Mouse (Mus musculus) kidney, adult 18-20 months (tissue): ENCODE data around the gene Polm.
"Not testable (repeated sequence)": the region's sequence is repeated elsewhere in the genome, so short reads cannot be mapped to it uniquely, and the experiment has no call there.

Source experiments
- DNase-seq: peaks from one replicate; pipeline ENCODE4 v3.0.0; 2021

Polm gene

DNA sequence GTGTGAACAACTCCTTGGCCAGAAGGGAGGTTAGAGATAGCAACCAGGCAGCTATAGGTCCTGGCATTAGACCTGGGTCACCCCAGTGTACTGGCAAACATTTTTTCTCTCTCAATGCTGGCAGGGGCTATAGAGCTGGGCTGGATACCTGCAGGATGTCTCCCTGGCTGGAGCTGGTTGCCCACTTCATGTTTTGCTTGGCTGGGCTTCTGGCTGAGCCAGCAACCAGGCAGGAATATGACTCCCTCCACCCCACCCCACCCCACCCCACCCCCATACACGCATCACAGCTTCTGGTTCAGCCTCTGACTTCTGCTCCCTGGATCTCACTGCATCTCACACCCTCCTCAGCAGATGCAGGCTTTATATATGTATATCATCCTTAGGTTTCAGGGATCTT is 14.5 kb upstream of the Polm start:
- DNase-seq, result no peak

- DNase-seq, result no peak
Observed at GRCm38 (mm10) chr11:5851021-5851736, 13.4 kb upstream of the Polm start.

GRCm38 (mm10) chr11:5850452-5850851 is 12.6 kb upstream of the Polm start:
- DNase-seq, result no peak

DNA sequence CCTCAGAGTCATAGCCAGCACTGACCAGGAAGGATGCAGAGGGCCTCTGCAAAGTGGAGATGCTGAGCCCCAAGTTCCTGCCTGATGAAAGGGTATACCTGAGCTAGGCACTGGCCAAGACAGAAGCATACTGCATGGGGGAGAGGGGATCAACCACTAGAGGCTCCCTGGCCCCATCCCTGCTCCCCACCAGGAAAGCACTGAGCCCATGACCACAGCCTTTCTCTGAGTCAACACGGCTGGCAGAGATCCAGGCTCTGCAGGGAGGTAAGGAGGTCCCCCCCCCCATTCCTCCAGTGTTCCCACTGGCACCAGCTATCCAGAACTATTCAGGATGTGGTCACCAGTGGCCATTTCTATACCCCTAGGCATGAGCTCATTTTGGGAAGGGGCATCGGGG is 11.5 kb upstream of the Polm start:
- DNase-seq, result no peak

- no peak for DNase-seq
Observed at GRCm38 (mm10) chr11:5848741-5849140, 10.9 kb upstream of the Polm start.

- peak; percentile 80 for DNase-seq
Observed at GRCm38 (mm10) chr11:5846639-5847345, 9.0 kb upstream of the Polm start.

DNA sequence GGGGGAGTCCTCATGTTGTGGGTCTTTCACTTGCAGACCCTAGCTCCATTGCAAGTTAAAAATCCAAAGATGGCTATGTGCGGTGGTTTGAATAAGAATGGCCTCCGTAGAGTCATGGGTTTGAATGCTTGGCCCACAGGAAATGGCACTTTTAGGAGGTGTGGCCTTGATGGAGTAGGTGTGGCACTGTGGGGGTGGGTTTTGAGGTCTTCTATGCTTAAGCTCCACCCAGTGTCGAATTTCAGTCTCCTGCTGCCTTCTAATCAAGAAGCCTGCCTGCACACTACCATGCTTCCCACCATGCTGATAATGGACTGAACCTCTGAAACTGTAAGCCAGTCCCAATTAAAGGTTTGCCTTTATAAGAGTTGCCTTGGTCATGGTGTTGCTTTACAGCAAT is 5.3 kb upstream of the Polm start:
- DNase-seq, result no peak

- no peak for DNase-seq
Observed at GRCm38 (mm10) chr11:5841751-5842150, 3.9 kb upstream of the Polm start.

DNA sequence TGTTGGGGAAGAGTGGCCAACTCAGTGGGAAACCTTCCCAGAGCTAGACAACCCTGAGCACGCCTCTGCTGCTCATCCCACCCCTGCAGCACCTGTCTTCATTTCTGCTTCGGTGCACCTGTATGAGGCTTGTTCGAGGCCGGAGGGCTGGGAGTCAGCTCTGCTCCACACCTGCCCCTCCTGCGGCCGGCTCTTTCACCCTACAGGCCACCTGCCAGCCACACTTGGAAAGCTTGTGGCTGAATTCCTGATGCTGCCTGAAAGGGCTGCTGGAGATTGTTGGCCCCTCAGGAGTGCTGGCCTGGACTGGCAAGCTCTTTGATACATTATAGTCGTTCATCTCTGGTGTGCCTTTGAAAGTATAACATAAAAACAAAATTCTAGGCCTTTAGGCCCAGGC is 2.5 kb upstream of the Polm start:
- no peak for DNase-seq

DNA sequence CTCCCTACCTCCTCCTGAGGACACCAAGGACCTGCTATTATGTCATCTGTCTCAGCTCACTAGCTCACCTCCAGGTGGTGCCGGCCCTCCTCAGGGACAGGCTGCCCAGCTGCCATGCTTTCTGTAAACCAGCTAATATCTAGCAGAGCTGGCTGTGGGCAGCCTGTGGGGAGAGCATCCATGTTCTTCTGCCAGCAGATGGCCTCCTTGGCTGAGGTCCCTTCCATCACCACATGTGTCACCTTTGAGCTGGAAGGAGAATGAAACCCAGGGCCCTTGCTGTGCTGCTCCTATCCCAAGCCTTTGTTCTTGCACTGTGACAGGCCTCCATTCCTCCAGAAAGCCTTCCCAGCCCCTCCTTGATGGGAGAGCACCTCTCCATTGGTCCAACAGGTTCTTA is 1.7 kb downstream of the Polm start:
- DNase-seq, result no peak

DNA sequence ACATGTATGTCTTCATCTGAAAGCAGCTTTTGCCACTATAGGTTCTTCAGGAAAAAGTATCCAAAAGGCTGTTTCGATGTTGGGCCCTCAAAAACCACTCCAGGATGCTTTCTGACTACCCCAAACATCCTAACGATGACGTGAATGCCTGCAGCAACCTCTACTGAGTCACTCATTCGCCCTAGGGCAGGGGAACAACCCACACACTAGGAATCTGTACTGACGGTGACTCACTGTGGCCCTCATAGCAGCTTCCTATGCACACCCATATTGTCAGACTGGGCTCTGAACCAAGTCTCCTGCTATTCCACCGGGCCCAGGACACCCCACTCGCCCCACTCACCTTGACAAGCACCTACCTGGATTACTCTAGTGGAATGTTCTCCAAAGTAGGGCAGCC is 2.8 kb downstream of the Polm start:
- DNase-seq, result no peak

- DNase-seq, result no peak
Observed at GRCm38 (mm10) chr11:5834506-5834905, 3.3 kb downstream of the Polm start.

DNA sequence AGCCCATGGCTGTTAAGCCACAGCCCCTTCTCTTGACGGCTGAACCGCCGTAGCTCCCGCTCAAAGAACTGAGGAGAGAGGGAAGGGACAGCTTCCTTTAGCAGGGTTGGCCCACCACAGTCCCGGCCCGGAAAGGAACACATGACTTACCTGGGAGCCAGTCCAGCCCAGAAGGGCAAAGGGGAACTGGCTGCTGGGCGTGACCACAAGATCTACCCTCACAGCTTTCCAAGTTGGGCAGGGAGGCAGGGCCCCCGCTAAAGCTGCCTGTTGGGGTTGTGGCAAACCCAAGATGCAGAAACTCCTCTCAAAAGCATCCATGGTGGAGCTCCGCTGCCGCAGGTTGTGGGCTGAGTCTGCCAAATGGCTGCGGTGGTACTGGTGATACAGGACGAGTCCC is 8.5 kb downstream of the Polm start:
- DNase-seq, result no peak

- no peak for DNase-seq
Observed at GRCm38 (mm10) chr11:5828509-5829191, 9.2 kb downstream of the Polm start.

DNA sequence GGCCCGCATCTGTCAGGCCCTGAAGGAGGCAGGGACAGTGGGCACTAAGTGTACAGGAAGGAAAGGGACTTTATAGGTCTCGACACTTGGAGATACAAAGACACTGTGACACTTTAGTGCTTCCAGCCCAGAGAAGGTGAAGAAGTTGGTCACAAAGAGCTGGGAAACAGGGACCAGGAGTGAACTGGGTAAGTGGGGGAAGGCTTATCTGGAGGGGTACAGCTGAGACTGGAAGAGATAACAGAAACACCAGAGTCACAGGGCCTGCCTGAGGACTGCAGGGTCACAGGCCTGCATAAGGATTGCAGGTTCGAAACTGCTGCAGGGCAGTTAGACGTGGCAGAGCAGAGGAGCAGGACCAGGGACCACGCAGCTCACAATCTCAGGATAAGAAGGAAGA is 9.9 kb downstream of the Polm start:
- no peak for DNase-seq

- DNase-seq, result no peak
Observed at GRCm38 (mm10) chr11:5825432-5825831, 12.4 kb downstream of the Polm start.

- DNase-seq, result no peak
Observed at GRCm38 (mm10) chr11:5819223-5819622, 18.6 kb downstream of the Polm start.

GRCm38 (mm10) chr11:5813381-5813780 is 24.4 kb downstream of the Polm start:
- no peak for DNase-seq

GRCm38 (mm10) chr11:5809487-5809886 is 28.3 kb downstream of the Polm start:
- not testable (repeated sequence) for DNase-seq

DNA sequence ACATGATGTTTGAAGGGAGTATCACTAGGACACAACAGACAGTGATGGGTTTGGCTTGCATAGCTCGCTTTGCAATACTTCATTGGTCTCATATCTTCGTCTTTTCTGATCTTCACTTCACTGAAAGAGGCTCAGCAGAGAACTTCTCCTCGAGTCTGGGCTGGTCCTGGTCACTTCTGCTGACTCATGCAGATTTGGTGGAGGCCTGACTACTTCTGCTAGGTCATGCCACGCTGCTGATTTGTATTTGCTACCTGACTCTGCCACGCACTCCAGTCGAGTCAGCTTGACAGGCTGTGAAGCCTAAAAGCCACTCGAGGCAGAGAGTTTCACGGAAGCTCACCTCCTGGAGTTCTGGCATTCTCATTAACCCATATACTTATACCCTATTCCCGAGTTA is 29.9 kb downstream of the Polm start:
- DNase-seq, result no peak

GRCm38 (mm10) chr11:5805711-5806110 is 32.1 kb downstream of the Polm start:
- no peak for DNase-seq

GRCm38 (mm10) chr11:5804174-5804573 is 33.6 kb downstream of the Polm start:
- DNase-seq, result no peak

DNA sequence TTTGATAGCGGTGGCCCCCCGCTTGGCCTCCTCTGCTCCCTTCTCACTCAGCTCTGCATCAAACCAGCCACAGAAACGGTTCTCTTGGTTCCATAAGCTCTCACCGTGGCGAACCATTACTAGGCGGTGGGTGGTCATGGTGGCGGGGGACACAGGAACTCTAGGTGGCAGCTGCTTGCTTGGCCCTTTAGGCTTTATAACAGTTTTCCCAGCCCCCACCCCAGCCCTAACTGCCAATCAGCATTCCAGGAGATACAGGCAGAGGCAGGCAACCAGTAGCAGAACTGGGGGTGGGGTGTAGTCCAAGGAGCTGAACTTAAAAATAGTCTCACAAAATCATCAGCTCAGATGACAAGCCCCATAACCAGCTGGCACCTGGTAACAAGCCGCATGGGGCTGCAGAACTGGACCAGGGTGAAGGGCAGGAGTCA is 34.2 kb downstream of the Polm start, which contains the start of gene Pgam2:
Pgam2 (minus strand) TSS at position 183 of the 431 bp plus-strand sequence.
- no peak for DNase-seq
